Mouse (Mus musculus): ENCODE results near the gene Lekr1. TPM values are rescaled to one million over a fixed set of nuclear protein-coding genes. Genes with fewer than 3 reads are reported as not detected.
A peak's percentile ranks its signal among the peaks of the same experiment; 100 is the strongest.

The Lekr1 gene
- polyA plus RNA-seq, 1 experiment: not detected

DNA sequence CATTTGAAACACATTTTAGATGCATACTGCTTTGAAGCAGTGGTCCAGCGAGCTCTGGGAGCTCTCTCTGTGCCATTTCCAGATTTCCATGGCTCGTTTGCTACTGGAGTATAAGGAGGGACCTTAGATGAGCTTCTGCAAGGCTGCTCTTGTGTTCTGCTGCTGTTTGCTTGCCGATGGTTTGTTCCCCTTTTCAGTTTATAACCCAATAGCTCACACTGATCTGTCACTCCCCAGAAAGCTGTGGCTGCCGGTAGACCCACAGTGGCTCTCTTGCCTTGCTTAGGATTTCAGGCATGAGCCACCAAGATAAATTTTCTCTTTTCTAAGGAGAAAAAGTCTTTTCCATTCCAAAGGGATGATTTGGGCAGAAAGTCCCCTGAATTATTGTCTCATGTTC lies 152.6 kb downstream of the Lekr1 start:
- 30% methylated on average over 4 of the region's 4 CpGs for WGBS
- no peak for TF ChIP-seq CTCF (IDR thresholded peaks at IDR 0.05; ENCODE audit: control insufficient read depth, insufficient read depth, low read length)
- TF ChIP-seq POLR2A (IDR thresholded peaks at IDR 0.05; ENCODE audit: borderline replicate concordance, control insufficient read depth, low read depth, low read length): no peak
- Histone ChIP-seq H3K4me1 (ENCODE audit: control insufficient read depth, insufficient read depth, low read length) (peaks cover 2% of the 10 kb centered on the region), H3K4me3 (replicated peaks; ENCODE audit: control insufficient read depth, low read depth, low read length) (no peak overlapping the region), H3K27ac (ENCODE audit: control insufficient read depth, insufficient read depth, low read depth, low read length, poor library complexity) (no peak overlapping the region)

GRCm38 (mm10) chr3:65819841-65820240 lies 153.8 kb downstream of the Lekr1 start:
- peaks cover 2% of the 10 kb centered on the region for H3K4me1 ChIP-seq (ENCODE audit: control insufficient read depth, insufficient read depth, low read length)
- TF ChIP-seq POLR2A (IDR thresholded peaks at IDR 0.05; ENCODE audit: borderline replicate concordance, control insufficient read depth, low read depth, low read length) (no peak), CTCF (IDR thresholded peaks at IDR 0.05; ENCODE audit: control insufficient read depth, insufficient read depth, low read length) (no peak)
- H3K4me3 ChIP-seq (replicated peaks; ENCODE audit: control insufficient read depth, low read depth, low read length): no peak overlapping the region
- WGBS: 11% methylated on average over 6 of the region's 6 CpGs
- H3K27ac ChIP-seq (ENCODE audit: control insufficient read depth, insufficient read depth, low read depth, low read length, poor library complexity): 0 out of 2 replicates have a peak overlapping the region, but pooled peaks have one; percentile 27

DNA sequence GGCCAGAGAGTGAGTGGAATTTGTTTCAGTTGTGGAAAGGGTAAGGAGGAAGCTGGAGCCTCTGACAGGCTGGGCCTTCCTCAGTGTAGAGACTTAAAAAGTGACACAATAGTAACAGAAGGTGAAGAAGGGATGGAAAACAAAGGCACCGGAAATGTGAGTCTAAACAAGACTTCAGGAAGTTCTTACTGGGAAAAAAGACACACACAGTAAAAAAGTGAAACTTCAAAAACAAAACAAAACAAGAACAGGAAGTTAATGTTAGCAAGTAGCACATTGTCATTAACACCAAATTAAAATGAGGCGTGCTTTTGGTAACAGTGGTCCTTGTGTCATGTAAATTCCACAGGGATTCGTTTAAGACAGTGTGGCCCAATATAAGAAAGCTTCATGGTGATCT lies 158.9 kb downstream of the Lekr1 start:
- Histone ChIP-seq H3K27ac (ENCODE audit: control insufficient read depth, insufficient read depth, low read depth, low read length, poor library complexity) (no peak overlapping the region), H3K4me3 (replicated peaks; ENCODE audit: control insufficient read depth, low read depth, low read length) (no peak overlapping the region), H3K4me1 (ENCODE audit: control insufficient read depth, insufficient read depth, low read length) (peaks cover 2% of the 10 kb centered on the region)
- TF ChIP-seq CTCF (IDR thresholded peaks at IDR 0.05; ENCODE audit: control insufficient read depth, insufficient read depth, low read length): no peak
- TF ChIP-seq POLR2A (IDR thresholded peaks at IDR 0.05; ENCODE audit: borderline replicate concordance, control insufficient read depth, low read depth, low read length): no peak
- WGBS: 57% methylated on average over 3 of the region's 3 CpGs

GRCm38 (mm10) chr3:65826716-65827115 lies 160.7 kb downstream of the Lekr1 start:
- TF ChIP-seq CTCF (IDR thresholded peaks at IDR 0.05; ENCODE audit: control insufficient read depth, insufficient read depth, low read length) (no peak), POLR2A (IDR thresholded peaks at IDR 0.05; ENCODE audit: borderline replicate concordance, control insufficient read depth, low read depth, low read length) (no peak)
- no peaks in the 10 kb centered on the region; the same call in 1 of the 2 replicates for H3K4me1 ChIP-seq (ENCODE audit: control insufficient read depth, insufficient read depth, low read length)
- H3K27ac ChIP-seq (ENCODE audit: control insufficient read depth, insufficient read depth, low read depth, low read length, poor library complexity): no peak overlapping the region
- H3K4me3 ChIP-seq (replicated peaks; ENCODE audit: control insufficient read depth, low read depth, low read length): no peak overlapping the region
- WGBS: 86% methylated on average over 6 of the region's 6 CpGs

GRCm38 (mm10) chr3:65827400-65827799 lies 161.4 kb downstream of the Lekr1 start:
- H3K4me1 ChIP-seq (ENCODE audit: control insufficient read depth, insufficient read depth, low read length): no peaks in the 10 kb centered on the region; the same call in 1 of the 2 replicates
- 72% methylated on average over 5 of the region's 5 CpGs for WGBS
- no peak overlapping the region for H3K4me3 ChIP-seq (replicated peaks; ENCODE audit: control insufficient read depth, low read depth, low read length)
- TF ChIP-seq POLR2A (IDR thresholded peaks at IDR 0.05; ENCODE audit: borderline replicate concordance, control insufficient read depth, low read depth, low read length) (no peak), CTCF (IDR thresholded peaks at IDR 0.05; ENCODE audit: control insufficient read depth, insufficient read depth, low read length) (no peak)
- H3K27ac ChIP-seq (ENCODE audit: control insufficient read depth, insufficient read depth, low read depth, low read length, poor library complexity): no peak overlapping the region

DNA sequence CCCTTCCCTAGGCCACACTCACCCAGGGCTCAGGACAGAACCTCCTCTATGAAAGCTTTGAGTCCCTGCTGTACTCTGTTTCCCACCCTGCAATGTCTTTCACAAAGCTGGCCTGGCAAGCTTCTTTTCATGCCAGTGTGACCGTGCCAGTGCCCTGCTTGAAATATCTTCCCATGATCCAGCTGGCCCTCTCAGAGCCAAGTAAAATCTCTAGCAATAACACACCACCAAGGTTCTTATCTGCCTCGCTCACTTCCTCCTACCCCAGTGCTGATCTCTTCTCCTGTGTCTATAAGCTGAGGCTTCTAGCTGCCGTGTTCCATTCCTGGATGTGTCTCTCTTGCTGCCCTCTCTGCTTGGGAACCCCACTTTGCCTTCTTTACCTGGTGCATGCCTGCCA lies 162.0 kb downstream of the Lekr1 start:
- no peak overlapping the region for H3K27ac ChIP-seq (ENCODE audit: control insufficient read depth, insufficient read depth, low read depth, low read length, poor library complexity)
- no peaks in the 10 kb centered on the region; the same call in 1 of the 2 replicates for H3K4me1 ChIP-seq (ENCODE audit: control insufficient read depth, insufficient read depth, low read length)
- 33% methylated on average over 3 of the region's 3 CpGs for WGBS
- no peak overlapping the region for H3K4me3 ChIP-seq (replicated peaks; ENCODE audit: control insufficient read depth, low read depth, low read length)
- TF ChIP-seq CTCF (IDR thresholded peaks at IDR 0.05; ENCODE audit: control insufficient read depth, insufficient read depth, low read length) (no peak), POLR2A (IDR thresholded peaks at IDR 0.05; ENCODE audit: borderline replicate concordance, control insufficient read depth, low read depth, low read length) (no peak)

DNA sequence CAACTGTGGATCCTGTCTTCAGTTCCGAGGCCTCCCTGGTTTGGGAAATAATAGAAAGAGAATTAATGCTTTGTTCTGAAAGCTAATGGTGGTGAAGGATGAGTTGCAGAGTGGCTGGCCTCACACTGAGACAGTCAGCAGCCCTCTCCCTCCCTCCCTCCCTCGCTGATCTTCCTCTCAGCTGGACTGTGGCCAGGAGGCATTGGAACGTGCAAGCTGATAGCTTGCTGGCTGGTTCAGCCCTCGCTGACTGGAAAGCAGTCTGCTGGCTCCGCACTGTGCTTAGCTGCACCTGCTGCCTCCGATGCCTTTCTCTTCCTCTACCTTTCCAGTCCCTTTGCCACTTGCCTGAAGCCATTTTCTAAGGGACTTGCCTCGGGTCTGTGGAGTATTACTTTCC lies 163.2 kb downstream of the Lekr1 start:
- H3K4me1 ChIP-seq (ENCODE audit: control insufficient read depth, insufficient read depth, low read length): no peaks in the 10 kb centered on the region; the same call in 1 of the 2 replicates
- H3K27ac ChIP-seq (ENCODE audit: control insufficient read depth, insufficient read depth, low read depth, low read length, poor library complexity): no peak overlapping the region
- TF ChIP-seq POLR2A (IDR thresholded peaks at IDR 0.05; ENCODE audit: borderline replicate concordance, control insufficient read depth, low read depth, low read length): no peak
- TF ChIP-seq CTCF (IDR thresholded peaks at IDR 0.05; ENCODE audit: control insufficient read depth, insufficient read depth, low read length): no peak
- H3K4me3 ChIP-seq (replicated peaks; ENCODE audit: control insufficient read depth, low read depth, low read length): no peak overlapping the region
- 49% methylated on average over 7 of the region's 7 CpGs for WGBS

DNA sequence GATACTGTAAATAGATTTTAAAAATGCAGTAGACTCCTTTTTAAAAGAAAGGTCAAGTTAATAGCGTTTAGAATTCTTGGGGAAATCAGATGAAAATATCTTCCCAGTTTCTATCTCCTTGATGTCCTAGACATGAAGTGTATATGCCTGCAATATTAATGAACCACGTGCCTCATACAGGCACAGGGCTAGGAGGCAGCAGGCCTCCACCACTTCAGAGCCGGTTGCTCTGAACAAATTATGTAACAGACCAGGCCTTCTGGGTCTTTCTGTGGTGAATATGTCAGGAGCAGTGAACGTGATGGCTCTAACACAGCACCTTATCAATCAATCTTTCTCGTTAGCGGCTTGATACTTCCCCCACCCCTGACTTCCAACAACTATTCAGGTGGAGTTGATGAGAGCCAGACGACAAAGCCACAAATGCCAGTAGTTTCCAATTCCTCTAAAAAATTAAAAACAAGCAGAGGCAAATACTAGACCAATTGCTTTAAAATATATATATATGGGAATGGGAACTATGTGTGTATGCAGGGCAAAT lies 164.0 kb downstream of the Lekr1 start:
- Histone ChIP-seq H3K4me1 (ENCODE audit: control insufficient read depth, insufficient read depth, low read length) (no peaks in the 10 kb centered on the region; the same call in 1 of the 2 replicates), H3K4me3 (replicated peaks; ENCODE audit: control insufficient read depth, low read depth, low read length) (no peak overlapping the region), H3K27ac (ENCODE audit: control insufficient read depth, insufficient read depth, low read depth, low read length, poor library complexity) (no peak overlapping the region)
- TF ChIP-seq POLR2A (IDR thresholded peaks at IDR 0.05; ENCODE audit: borderline replicate concordance, control insufficient read depth, low read depth, low read length) (no peak), CTCF (IDR thresholded peaks at IDR 0.05; ENCODE audit: control insufficient read depth, insufficient read depth, low read length) (no peak)
- WGBS: 49% methylated on average over 7 of the region's 7 CpGs

- H3K4me1 ChIP-seq (ENCODE audit: control insufficient read depth, insufficient read depth, low read length): no peaks in the 10 kb centered on the region; the same call in 1 of the 2 replicates
- TF ChIP-seq CTCF (IDR thresholded peaks at IDR 0.05; ENCODE audit: control insufficient read depth, insufficient read depth, low read length): no peak
- no peak for TF ChIP-seq POLR2A (IDR thresholded peaks at IDR 0.05; ENCODE audit: borderline replicate concordance, control insufficient read depth, low read depth, low read length)
- WGBS: 45% methylated on average over 16 of the region's 16 CpGs
- no peak overlapping the region for H3K4me3 ChIP-seq (replicated peaks; ENCODE audit: control insufficient read depth, low read depth, low read length)
- no peak overlapping the region for H3K27ac ChIP-seq (ENCODE audit: control insufficient read depth, insufficient read depth, low read depth, low read length, poor library complexity)
These were observed 164.8 kb downstream of the Lekr1 start for GRCm38 (mm10) chr3:65830801-65831200.

Measured in bone marrow, adult 2 months (tissue).